Mouse (Mus musculus): ENCODE results near the gene Cog6.

Gene Cog6

DNA sequence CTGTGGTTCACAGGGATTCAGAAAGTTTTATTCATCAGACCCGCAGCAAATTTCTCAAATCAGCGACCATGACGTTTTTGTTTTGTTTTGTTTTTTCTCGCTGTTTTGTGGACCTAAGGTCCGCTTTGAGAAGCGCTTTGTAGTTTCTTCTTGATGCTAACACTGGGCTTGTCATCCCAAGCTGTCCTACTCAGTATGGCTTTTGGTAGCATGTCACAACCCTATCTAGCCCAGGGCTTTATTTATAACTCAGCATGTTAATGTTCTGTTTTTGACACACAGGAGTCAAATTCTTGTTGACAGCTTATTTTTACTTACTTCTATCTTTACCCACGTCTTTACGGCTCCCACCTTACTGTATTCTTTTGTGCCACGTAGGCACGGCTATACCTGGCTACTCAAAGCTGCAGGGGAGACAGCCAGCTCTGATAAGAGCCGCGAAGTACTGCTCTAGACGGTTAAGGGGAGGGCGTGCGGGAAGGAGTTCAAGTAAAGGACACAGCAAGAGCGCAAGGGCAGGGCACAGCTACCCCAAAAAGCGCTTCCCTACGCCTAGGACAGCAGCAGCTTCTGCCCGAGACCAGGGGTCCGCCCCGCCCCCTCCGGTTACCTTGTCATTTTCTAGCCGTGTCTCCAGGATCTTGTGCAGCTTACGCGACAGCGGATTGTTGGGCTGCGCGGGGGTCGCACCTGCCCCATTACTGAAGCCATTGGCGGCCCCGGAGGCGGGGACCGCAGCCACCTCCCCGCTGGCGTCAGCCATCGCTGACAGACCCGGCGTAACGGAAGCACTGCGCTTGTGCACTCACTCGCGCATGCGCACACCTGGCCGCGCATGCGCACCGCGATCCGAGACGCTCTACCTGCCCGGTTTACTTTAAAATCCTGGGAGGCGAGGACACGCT is at the start of gene Cog6:
Gene Cog6, minus strand, starts transcription at position 802 of the 905 bp plus-strand sequence.
- peak; percentile 73 to 80 for DNase-seq (ENCODE audit: low spot score in 2 of 2)

DNA sequence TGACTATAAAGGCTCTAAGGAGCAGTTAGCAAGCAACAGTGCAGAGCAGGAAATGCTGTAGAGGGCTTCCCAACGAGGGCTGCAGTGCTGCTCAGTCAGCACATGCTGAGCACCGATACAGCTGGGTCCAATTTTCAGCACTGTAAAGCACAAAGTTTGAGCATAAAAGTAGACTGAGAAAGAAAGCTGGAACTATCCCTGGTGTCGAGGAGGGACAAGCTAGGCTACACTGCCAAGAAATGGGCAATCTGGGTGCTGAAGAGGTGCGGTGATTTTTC is 49.0 kb upstream of the Cog6 start:
- DNase-seq (ENCODE audit: low spot score in 2 of 2): no peak

DNA sequence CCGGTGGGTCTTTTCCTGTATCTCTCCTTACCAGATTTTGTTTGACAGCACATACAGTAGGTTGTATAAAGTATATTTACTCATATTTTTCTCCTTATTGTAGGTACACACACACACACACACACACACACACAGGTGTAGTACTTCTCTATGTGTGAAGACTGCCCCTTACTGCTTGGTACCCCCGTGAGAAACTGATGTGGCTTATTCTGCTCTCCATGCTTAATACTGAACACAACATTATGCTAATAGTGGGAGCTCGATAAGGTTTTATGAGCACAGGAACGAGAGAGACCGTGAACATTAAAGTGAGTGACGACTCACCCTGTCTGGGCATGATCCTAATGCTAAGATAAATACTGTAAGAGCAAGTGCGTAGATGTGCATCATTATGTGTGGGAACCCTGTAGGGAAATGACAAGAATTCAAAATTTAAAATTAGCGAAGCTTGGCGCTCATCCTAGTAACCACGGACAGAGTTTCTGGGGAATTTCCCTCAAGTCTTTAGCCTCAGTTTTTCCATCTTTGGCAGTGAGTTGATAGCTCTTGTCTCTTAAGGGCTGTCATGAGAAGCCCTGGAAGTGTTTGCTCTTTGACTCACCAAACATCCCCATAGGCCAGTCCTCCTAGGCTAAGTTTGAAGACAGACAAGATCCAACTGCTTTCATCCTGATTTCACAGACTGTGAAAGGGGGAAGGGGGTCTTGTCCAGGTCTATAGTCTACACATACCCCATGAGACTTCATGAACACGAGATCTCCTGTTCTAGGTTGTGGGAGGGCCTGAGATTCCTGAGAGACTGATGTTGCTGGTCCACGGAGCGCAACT is 48.4 kb upstream of the Cog6 start:
- DNase-seq (ENCODE audit: low spot score in 2 of 2): no peak

- no peak for DNase-seq (ENCODE audit: low spot score in 2 of 2)
Observed at GRCm38 (mm10) chr3:53063423-53064147, 46.5 kb upstream of the Cog6 start.

DNA sequence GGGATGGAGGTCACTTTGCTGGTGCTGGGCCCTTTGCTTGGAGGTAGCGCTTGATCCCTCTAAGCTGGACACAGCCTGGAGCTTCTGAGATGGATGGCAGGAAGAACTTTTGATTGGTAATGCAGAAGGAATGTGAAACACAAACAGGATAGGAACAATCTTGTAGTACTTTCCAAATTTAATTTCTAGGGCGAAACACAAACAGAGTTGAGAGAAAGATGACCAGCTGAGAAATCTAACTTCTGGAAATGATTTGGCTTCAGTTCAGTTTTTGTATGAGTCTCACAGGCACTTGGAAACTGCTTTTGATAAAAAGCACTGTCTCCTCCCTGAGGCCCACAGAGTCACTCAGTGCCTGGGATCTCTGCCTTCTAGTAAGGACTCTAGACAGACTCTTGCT is 42.9 kb upstream of the Cog6 start:
- no peak for DNase-seq (ENCODE audit: low spot score in 2 of 2)

GRCm38 (mm10) chr3:53056430-53056829 is 39.4 kb upstream of the Cog6 start:
- DNase-seq (ENCODE audit: low spot score in 2 of 2): no peak

GRCm38 (mm10) chr3:53052385-53052784 is 35.3 kb upstream of the Cog6 start:
- DNase-seq (ENCODE audit: low spot score in 2 of 2): no peak

GRCm38 (mm10) chr3:53046371-53046770 is 29.3 kb upstream of the Cog6 start:
- DNase-seq (ENCODE audit: low spot score in 2 of 2): no peak

DNA sequence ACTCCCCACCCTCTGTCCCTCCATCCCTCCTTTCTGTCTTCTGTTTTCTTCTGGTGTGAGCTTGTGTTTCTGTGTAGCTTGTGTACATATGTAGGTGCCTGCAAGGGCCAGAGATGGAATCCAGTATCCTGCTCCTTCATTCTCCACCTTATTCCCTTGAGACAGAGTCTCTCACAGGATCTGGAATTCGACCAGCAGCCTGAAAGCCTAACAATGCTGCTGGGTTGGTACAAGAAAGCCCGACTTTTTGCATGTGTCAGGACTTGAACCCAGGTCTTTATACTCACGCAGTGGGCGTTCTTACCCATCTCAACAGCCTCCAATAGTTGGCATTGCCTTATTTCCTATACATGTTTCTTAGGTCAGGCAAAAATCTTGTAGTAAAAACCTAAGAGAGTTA is 28.7 kb upstream of the Cog6 start:
- no peak for DNase-seq (ENCODE audit: low spot score in 2 of 2)

DNA sequence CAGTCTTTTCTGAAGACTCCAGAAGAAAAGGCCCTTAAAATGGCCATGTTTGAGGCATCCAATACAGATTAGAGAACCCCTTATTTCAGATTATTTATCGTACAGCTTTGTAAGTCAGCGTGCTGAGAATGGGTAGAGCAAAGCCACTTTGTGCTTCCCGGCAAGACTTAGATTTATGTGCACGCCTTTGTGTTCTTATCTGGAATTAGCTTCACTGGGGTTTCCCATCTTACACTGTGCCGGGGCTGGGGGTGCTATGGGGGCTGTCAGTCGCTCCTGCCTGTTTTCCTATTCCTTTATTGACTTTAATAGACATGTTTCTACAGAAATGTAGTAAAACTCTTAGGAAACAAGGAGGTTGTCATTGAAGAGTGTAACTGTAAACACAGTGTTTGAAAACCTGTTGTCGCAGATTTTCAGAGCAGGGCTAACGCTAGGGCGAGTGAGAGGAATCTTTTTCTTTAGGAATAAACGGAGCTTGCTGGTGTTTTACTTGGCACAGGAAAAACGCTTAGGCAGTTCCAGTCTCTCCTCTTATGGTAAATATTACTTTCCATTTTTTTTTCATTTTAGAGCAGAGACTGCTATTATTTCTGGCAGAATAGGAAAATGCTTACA is 27.8 kb upstream of the Cog6 start:
- DNase-seq (ENCODE audit: low spot score in 2 of 2): no peak

DNA sequence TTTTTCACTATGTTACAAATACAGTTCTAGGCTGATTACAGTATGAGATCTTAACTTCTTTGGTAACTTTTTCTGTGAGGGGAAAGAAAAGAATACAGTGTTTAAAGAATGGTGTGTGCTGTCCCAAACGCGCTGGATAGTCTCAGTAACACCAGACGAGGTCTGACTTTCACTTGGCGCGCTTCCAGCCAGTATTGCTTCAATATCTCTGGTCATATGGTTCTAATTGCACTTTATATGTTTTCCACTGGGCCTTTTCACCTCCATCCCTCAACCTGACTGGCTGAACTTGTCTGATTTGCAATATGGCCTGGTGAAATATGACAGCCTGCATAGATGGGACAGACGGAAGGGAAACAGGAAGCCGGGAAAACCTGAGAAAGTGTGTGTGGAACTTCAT is 27.2 kb upstream of the Cog6 start:
- DNase-seq (ENCODE audit: low spot score in 2 of 2): no peak

DNA sequence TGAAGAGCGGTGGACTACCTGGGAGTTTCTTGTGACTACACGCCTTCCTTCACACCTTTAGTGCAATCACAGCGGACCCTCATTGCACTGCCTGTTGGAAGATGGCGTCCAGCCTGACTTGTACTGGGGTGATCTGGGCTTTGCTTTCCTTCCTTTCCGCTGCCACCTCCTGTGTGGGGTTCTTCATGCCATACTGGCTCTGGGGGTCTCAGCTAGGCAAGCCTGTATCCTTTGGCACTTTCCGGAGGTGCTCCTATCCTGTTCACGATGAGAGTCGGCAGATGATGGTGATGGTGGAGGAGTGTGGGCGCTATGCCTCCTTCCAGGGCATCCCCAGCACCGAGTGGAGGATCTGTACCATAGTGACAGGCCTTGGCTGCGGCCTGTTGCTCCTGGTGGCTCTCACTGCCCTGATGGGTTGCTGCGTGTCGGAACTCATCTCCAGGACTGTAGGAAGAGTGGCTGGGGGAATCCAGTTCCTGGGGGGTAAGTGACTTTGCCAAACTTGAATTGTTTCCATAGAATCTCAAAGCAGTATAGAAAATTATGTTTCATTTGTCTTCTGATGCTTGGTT is 26.3 kb upstream of the Cog6 start:
- DNase-seq (ENCODE audit: low spot score in 2 of 2): no peak

- DNase-seq (ENCODE audit: low spot score in 2 of 2): no peak
Observed at GRCm38 (mm10) chr3:53042240-53042567, 25.2 kb upstream of the Cog6 start.

GRCm38 (mm10) chr3:53041411-53042239 is 24.6 kb upstream of the Cog6 start, which contains the start of gene Lhfp:
Gene Lhfp, plus strand, starts transcription at chr3:53041528.
- peak; percentile 64 to 67 for DNase-seq (ENCODE audit: low spot score in 2 of 2)

GRCm38 (mm10) chr3:53040593-53041410 is 23.8 kb upstream of the Cog6 start:
- no peak for DNase-seq (ENCODE audit: low spot score in 2 of 2)

DNA sequence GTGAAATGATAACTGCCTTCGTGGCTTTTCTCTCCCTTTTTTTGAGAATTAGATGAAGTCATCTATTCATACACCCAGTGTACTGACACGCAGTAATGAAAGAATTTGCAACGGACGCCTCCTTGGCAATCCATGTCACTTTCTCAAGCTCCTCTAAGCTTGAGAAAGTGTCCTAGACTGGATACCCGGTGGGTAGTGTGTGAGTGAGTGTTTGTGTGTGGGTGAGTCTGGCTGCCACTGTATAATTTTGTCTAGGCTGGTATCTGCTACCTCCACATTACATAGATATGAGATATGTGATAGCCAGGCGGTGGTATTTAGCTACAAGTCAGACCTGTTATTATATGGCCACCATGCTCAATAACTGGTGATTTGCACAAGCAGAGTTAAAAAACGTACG is 22.7 kb upstream of the Cog6 start:
- peak; percentile 16 to 34 for DNase-seq (ENCODE audit: low spot score in 2 of 2)

- DNase-seq (ENCODE audit: low spot score in 2 of 2): no peak
Observed at GRCm38 (mm10) chr3:53038913-53039312, 21.9 kb upstream of the Cog6 start.

- DNase-seq (ENCODE audit: low spot score in 2 of 2): no peak
Observed at GRCm38 (mm10) chr3:53036941-53037340, 19.9 kb upstream of the Cog6 start.

DNA sequence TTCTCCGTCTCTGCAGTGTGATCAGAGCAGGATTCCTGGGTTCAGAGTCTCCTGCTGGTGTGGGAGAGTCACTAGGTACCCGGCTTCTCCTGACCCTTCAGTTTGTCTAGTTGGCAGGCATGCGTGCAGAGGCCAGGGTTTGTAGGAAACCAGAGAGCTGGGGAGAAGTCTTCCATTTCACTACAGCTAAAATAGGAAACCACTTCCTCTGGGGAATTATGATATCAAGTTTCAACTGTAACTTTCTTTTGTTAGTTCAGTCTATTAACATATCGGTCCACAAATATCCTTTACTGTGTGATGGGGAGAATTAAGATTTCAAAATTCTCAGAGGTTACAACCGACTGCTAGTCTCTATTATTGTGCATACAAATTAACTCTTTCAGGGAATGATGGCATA is 19.0 kb upstream of the Cog6 start:
- DNase-seq (ENCODE audit: low spot score in 2 of 2): no peak

GRCm38 (mm10) chr3:53033448-53033847 is 16.4 kb upstream of the Cog6 start:
- DNase-seq (ENCODE audit: low spot score in 2 of 2): no peak

Data from right cerebral cortex, adult 2 months (tissue).